Mouse (Mus musculus) layer of hippocampus, postnatal 25 days (tissue): ENCODE results near the gene Rasgrf2. TPM values are rescaled to one million over a fixed set of nuclear protein-coding genes. Genes with fewer than 3 reads are reported as not detected.

Source experiments
- DNase-seq, 2 experiments: peaks; one replicate each; pipeline ENCODE4 v3.0.0; 2022; ENCODE audit warnings: mixed read lengths in 2 of 2, low spot score in 1 of 2; ENCODE audit errors: extremely low spot score in 1 of 2
- total RNA-seq, 2 experiments: library from RNA; stranded (reverse); gene quantifications; 2 replicates each; pipeline ENCODE4 v1.2.3; 2021

Rasgrf2 gene
- total RNA-seq, 2 experiments from 2014 or later: 105 to 114 TPM

- no peak for DNase-seq
Observed at GRCm38 (mm10) chr13:91956474-91956873, 175.0 kb downstream of the Rasgrf2 start.

- DNase-seq: no peak
Observed at GRCm38 (mm10) chr13:91955646-91956045, 175.8 kb downstream of the Rasgrf2 start.

GRCm38 (mm10) chr13:91955175-91955574 lies 176.3 kb downstream of the Rasgrf2 start:
- DNase-seq: no peak

GRCm38 (mm10) chr13:91940113-91940512 lies 191.3 kb downstream of the Rasgrf2 start:
- no peak for DNase-seq

GRCm38 (mm10) chr13:91938826-91939225 lies 192.6 kb downstream of the Rasgrf2 start:
- no peak for DNase-seq

GRCm38 (mm10) chr13:91937232-91937631 lies 194.2 kb downstream of the Rasgrf2 start:
- DNase-seq: no peak

- no peak for DNase-seq
Observed at GRCm38 (mm10) chr13:91932122-91932521, 199.3 kb downstream of the Rasgrf2 start.

- DNase-seq: no peak
Observed at GRCm38 (mm10) chr13:91929943-91930726, 201.3 kb downstream of the Rasgrf2 start.

- no peak for DNase-seq
Observed at GRCm38 (mm10) chr13:91928605-91929389, 202.7 kb downstream of the Rasgrf2 start.

- DNase-seq: no peak
Observed at GRCm38 (mm10) chr13:91921010-91921409, 210.4 kb downstream of the Rasgrf2 start.

- DNase-seq: no peak
Observed at GRCm38 (mm10) chr13:91918764-91919163, 212.7 kb downstream of the Rasgrf2 start.

GRCm38 (mm10) chr13:91917835-91918234 lies 213.6 kb downstream of the Rasgrf2 start:
- DNase-seq: no peak

- DNase-seq: no peak
Observed at GRCm38 (mm10) chr13:91916308-91916707, 215.1 kb downstream of the Rasgrf2 start.

GRCm38 (mm10) chr13:91915582-91916239 lies 215.7 kb downstream of the Rasgrf2 start:
- peak; percentile 27 to 43 for DNase-seq

- no peak for DNase-seq
Observed at GRCm38 (mm10) chr13:91915192-91915581, 216.3 kb downstream of the Rasgrf2 start.

GRCm38 (mm10) chr13:91911652-91912051 lies 219.8 kb downstream of the Rasgrf2 start:
- no peak for DNase-seq

- DNase-seq: no peak
Observed at GRCm38 (mm10) chr13:91911211-91911610, 220.2 kb downstream of the Rasgrf2 start.

- peak; percentile 51 to 78 for DNase-seq
Observed at GRCm38 (mm10) chr13:91908202-91908980, 223.1 kb downstream of the Rasgrf2 start.

- no peak for DNase-seq
Observed at GRCm38 (mm10) chr13:91906338-91906737, 225.1 kb downstream of the Rasgrf2 start.

- DNase-seq: no peak
Observed at GRCm38 (mm10) chr13:91896476-91896875, 235.0 kb downstream of the Rasgrf2 start.
